Mouse (Mus musculus): ENCODE measurements around the gene Kif1c.

- no peak for TF ChIP-seq CTCF (conservative IDR thresholded peaks at IDR 0.05; ENCODE audit: insufficient read depth, insufficient read length, low read depth, low read length)
- no peak for TF ChIP-seq POLR2A (IDR thresholded peaks at IDR 0.05; ENCODE audit: low read depth, low read length)
These were observed 52.8 kb downstream of the Kif1c start for GRCm38 (mm10) chr11:70753146-70753545.

Measured in kidney, adult 2 months (tissue).